Mouse (Mus musculus): ENCODE measurements at regions not wholly inside any gene's neighbourhood (a gene's known extent, or its start where the extent isn't known, plus 50 kb on each side); places are given as distances from the start of the nearest gene placed in this dataset.

DNA sequence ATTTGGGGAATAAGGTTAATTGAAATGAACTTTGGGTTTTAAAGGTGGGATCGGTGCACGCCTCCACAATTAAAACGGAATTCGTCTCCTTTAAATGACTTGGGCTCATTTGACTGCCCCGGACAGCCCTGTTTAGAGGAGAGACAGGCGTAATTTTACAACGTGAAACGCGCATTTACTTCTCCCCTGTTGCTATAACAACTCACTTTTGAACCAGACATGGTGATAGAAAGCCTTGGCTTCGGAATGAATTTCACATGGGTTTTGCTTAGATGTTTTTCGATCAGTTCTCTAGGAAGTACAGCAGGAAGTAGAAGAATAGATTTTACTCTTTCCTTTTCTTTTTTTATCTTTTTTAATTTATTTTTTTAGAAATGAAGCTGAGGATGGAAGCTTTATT lies 343.2 kb upstream of the Sash1 start:
- TF ChIP-seq CTCF (IDR thresholded peaks at IDR 0.05), result no peak
- TF ChIP-seq POLR2A (IDR thresholded peaks at IDR 0.05; ENCODE audit: insufficient read depth, low read depth, low read length), result no peak
- no peak for TF ChIP-seq EP300 (IDR thresholded peaks at IDR 0.05; ENCODE audit: insufficient read depth, low read depth, low read length)

Measured in heart, adult 2 months (tissue).